Mouse (Mus musculus) olfactory bulb, adult 2 months (tissue): ENCODE data around the gene Hspg2. TPM values are rescaled to one million over a fixed set of nuclear protein-coding genes. Genes with fewer than 3 reads are reported as not detected.

Experiments used
- H3K27ac ChIP-seq: fragments of 200-500 bp; 2 replicates; pipeline ENCODE4 v1.5.1; 2012; ENCODE audit warnings: low read depth, low read length; ENCODE audit not compliant: insufficient read depth
- H3K4me1 ChIP-seq: fragments of 200-500 bp; 2 replicates; pipeline ENCODE4 v1.6.1; 2012; ENCODE audit warnings: low read length; ENCODE audit not compliant: control insufficient read depth, insufficient read depth
- H3K4me3 ChIP-seq: fragments of 200-500 bp; 2 replicates; pipeline ENCODE4 v1.5.1; 2012; ENCODE audit warnings: mild to moderate bottlenecking, low read depth, low read length, moderate library complexity; ENCODE audit not compliant: insufficient read depth
- CTCF ChIP-seq: fragments of 200-500 bp; IDR thresholded peaks from 2 replicates; pipeline ENCODE4 v1.5.1; 2012; ENCODE audit warnings: low read depth, mild to moderate bottlenecking, low read length, moderate library complexity; ENCODE audit not compliant: insufficient read depth
- POLR2A ChIP-seq: fragments of 200-500 bp; IDR thresholded peaks from 2 replicates; pipeline ENCODE4 v1.6.1; 2012; ENCODE audit warnings: mild to moderate bottlenecking, low read depth, low read length, moderate library complexity; ENCODE audit not compliant: insufficient read depth
- whole genome bisulfite sequencing: fragments of 180-500 bp; shearing (Covaris S2); methylation state at CpG from one replicate; pipeline ENCODE4 v1.1.7; 2018; 5-methylcytosine and 5-hydroxymethylcytosine counted together
- polyA plus RNA-seq: library from polyadenylated mRNA; stranded (reverse); fragments of >200 nt; gene quantifications from 2 replicates; pipeline ENCODE4 v1.2.4, GENCODE M21; 2012; ENCODE audit warnings: low replicate concordance; ENCODE audit not compliant: missing spikeins, insufficient read depth, insufficient read length

Hspg2 gene
- polyA plus RNA-seq, 1 experiment, result not detected

- no peak overlapping the region for H3K27ac ChIP-seq
- WGBS, result 42% methylated on average over 15 of the region's 15 CpGs
Measured at GRCm38 (mm10) chr4:137610256-137610655, 141.7 kb downstream of the Hspg2 start.

More at GRCm38 (mm10) chr4:137610256-137610655, 141.7 kb downstream of the Hspg2 start:
- TF ChIP-seq CTCF, result no peak
- TF ChIP-seq POLR2A, result no peak
- Histone ChIP-seq H3K4me1 (peaks cover 24% of the 10 kb centered on the region), H3K4me3 (no peak overlapping the region)

Other genes starting within 250 kb of the Hspg2 start
- gene Wnt4, start 191.3 kb upstream of the Hspg2 start, polyA plus RNA-seq, result not detected in 2 replicates
- 274 TPM in 1 of 2 replicates, not detected in the other for gene Cdc42, start 111.0 kb upstream of the Hspg2 start, polyA plus RNA-seq
- not detected in 2 replicates for gene Cela3a, start 59.0 kb upstream of the Hspg2 start, polyA plus RNA-seq
- not detected in 2 replicates for gene Cela3b, start 38.2 kb upstream of the Hspg2 start, polyA plus RNA-seq
- not detected in 2 replicates for gene 1700013G24Rik, start 15.5 kb upstream of the Hspg2 start, polyA plus RNA-seq
- gene Ldlrad2, start 105.8 kb downstream of the Hspg2 start, polyA plus RNA-seq, result not detected in 2 replicates
- gene Usp48, start 125.0 kb downstream of the Hspg2 start, polyA plus RNA-seq, result 198 TPM in 1 of 2 replicates, not detected in the other
- not detected in 2 replicates for gene Rap1gap, start 196.0 kb downstream of the Hspg2 start, polyA plus RNA-seq